Mouse (Mus musculus) small intestine, adult 2 months (tissue): ENCODE measurements at regions not wholly inside any gene's neighbourhood (a gene's known extent, or its start where the extent isn't known, plus 50 kb on each side); places are given as distances from the start of the nearest gene placed in this dataset.

Experiments
- CTCF ChIP-seq: fragments of 200-500 bp; IDR thresholded peaks from 2 replicates; pipeline ENCODE4 v1.5.1; 2012; ENCODE audit warnings: low read depth, mild to moderate bottlenecking, control low read depth, inconsistent platforms, low read length, moderate library complexity, mixed read lengths; ENCODE audit not compliant: insufficient replicate concordance, insufficient read length; ENCODE audit errors: extremely low read depth
- POLR2A ChIP-seq: fragments of 200-500 bp; IDR thresholded peaks from 2 replicates; pipeline ENCODE4 v1.6.1; 2012; ENCODE audit warnings: low read depth, mild to moderate bottlenecking, control low read depth, inconsistent platforms, low read length, moderate library complexity

DNA sequence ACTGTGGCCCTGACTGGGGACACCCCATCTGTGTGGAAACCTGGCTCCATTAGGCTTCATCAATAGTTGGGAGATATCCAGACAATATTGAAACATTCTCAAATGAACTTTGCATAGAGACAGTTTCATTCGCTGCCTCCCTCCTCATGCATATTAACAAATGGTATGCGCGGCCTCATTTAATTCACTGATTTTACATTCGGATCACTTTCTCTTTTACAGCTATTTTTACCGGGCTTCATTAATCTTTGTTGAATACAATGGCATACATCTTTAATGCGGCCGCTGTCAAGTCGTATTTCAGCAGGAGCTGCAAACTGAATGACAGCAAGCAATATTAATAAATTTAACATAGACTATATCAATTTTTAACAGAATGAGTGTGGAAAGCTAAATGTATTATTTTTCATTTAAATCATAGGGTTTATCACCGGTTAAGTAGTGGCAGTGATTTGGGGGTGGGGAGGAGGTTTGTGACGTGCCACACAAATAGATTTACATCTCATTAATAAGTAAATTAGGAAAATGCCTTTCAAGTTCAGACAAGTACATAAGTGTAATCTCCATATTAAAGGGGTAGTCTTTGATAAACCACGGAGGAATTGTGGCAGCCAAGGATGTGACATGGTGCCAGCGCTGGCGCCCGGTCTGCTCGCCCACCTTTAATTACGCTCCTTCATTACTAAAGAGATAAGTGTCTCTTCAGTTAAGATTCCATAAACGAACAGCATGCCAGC lies 480.4 kb upstream of the Mki67 start:
- TF ChIP-seq POLR2A, result no peak
- no peak for TF ChIP-seq CTCF
